In genomic region chr15:12007971-12008800, GRCm38 (mm10) we compare ENCODE assay signal across 16 mouse cellular contexts. TPM values are rescaled to one million over a fixed set of nuclear protein-coding genes. Genes with fewer than 3 reads are reported as not detected.
A peak's percentile ranks its signal among the peaks of the same experiment; 100 is the strongest.
DNase-seq lines count a peak whose midpoint lies in the region; ATAC-seq and TF ChIP-seq lines count a peak whose summit lies in the region.
"Had no signal": no experiment of that assay in that cellular context is flagged by ENCODE, and none has a peak within 500 bp of the region (broad histone marks: within the 10 kb centered on the region; RNA-seq: fewer than 3 reads in every experiment).

No protein-coding gene starts in this region.

- TF ChIP-seq POLR2A in thymus, adult 2 months (IDR thresholded peaks at IDR 0.05; ENCODE audit: control insufficient read depth, extremely low read depth, insufficient read depth, low read length, poor library complexity), result no peak
- TF ChIP-seq POLR2A in MEL (IDR thresholded peaks at IDR 0.05; ENCODE audit: control insufficient read depth in 1 of 2, insufficient read depth in 1 of 2, low read depth in 1 of 2, low read length in 2 of 2, poor library complexity in 1 of 2), result no peak

- no peak overlapping the region for H3K4me3 ChIP-seq in thymus, adult 2 months (ENCODE audit: control insufficient read depth, insufficient read depth, low read length)
- H3K4me3 ChIP-seq in MEL (ENCODE audit: control insufficient read depth in 1 of 2, insufficient read depth in 1 of 2, low read depth in 2 of 2, low read length in 2 of 2), result no peak overlapping the region
- H3K4me3 ChIP-seq: embryonic facial prominence, embryonic 10.5 days; forebrain, embryonic 12.5 days; hindbrain, embryonic 10.5 days; liver, embryonic 13.5 days; midbrain, embryonic 12.5 days had no signal

- no peaks in the 10 kb centered on the region for H3K36me3 ChIP-seq in thymus, adult 2 months (ENCODE audit: control insufficient read depth, insufficient read depth, low read length)
- H3K36me3 ChIP-seq in MEL (ENCODE audit: control insufficient read depth in 1 of 2, insufficient read depth in 2 of 2, low read length in 2 of 2), result peaks cover 0 to 18% of the 10 kb centered on the region in 2 experiments; a peak in 2 of 4 replicates
- H3K36me3 ChIP-seq: embryonic facial prominence, embryonic 10.5 days; forebrain, embryonic 12.5 days; hindbrain, embryonic 10.5 days; liver, embryonic 13.5 days; midbrain, embryonic 12.5 days had no signal

- no peak overlapping the region for H3K9ac ChIP-seq in MEL (ENCODE audit: control insufficient read depth, low read depth, low read length, poor library complexity, severe bottlenecking)
- H3K9ac ChIP-seq: forebrain, embryonic 12.5 days; liver, embryonic 13.5 days; midbrain, embryonic 12.5 days had no signal

- no peak for TF ChIP-seq CTCF in thymus, adult 2 months (IDR thresholded peaks at IDR 0.05; ENCODE audit: borderline replicate concordance, control insufficient read depth, extremely low read depth, insufficient read depth, low read length, poor library complexity)
- TF ChIP-seq CTCF in MEL (IDR thresholded peaks at IDR 0.05 in 2 of 3, conservative IDR thresholded peaks at IDR 0.05 in 1 of 3; ENCODE audit: control insufficient read depth in 1 of 3, insufficient read depth in 1 of 3, low read depth in 2 of 3, low read length in 3 of 3, poor library complexity in 1 of 3, severe bottlenecking in 1 of 3), result peak; percentile 32 to 52 (median 50); a peak in 5 of 6 replicates

- no peaks in the 10 kb centered on the region for H3K79me2 ChIP-seq in MEL (ENCODE audit: control insufficient read depth, insufficient read depth, low read length, poor library complexity)

- peak; percentile 19 for DNase-seq in thymus, adult 2 months
- DNase-seq in thymus, adult 18-20 months, result no peak
- DNase-seq in MEL (ENCODE audit: low read depth, low spot score), result peak; percentile 80
- DNase-seq in left cerebral cortex, postnatal 4 days, result no peak
- DNase-seq in heart, postnatal 25 days (ENCODE audit: low spot score), result no peak
- DNase-seq: cerebellum, adult 8-10 months; gastrocnemius, postnatal 36 days; kidney, postnatal 10 days; liver, embryonic 13.5 days; spleen, adult 18-20 months had no signal

- TF ChIP-seq EP300 in MEL (IDR thresholded peaks at IDR 0.05; ENCODE audit: low read depth in 1 of 2, low read length in 2 of 2), result peak in 1 of 2 experiments; percentile 42; a peak in 3 of 4 replicates

- H3K27ac ChIP-seq in thymus, adult 2 months (ENCODE audit: control insufficient read depth, insufficient read depth, low read length), result no peak overlapping the region
- H3K27ac ChIP-seq in MEL (ENCODE audit: control insufficient read depth, low read depth, low read length), result 0 out of 2 replicates have a peak overlapping the region, but pooled peaks have one; percentile 16
- H3K27ac ChIP-seq: embryonic facial prominence, embryonic 10.5 days; forebrain, embryonic 12.5 days; hindbrain, embryonic 10.5 days; liver, embryonic 13.5 days; midbrain, embryonic 12.5 days had no signal

- intact Hi-C loops in left cerebral cortex, postnatal 4 days (cut with DNase I), result no loop called here
- intact Hi-C loops in heart, postnatal 25 days (cut with DNase I), result no loop called here

- no peaks in the 10 kb centered on the region for H3K9me3 ChIP-seq in MEL (replicated peaks; ENCODE audit: insufficient read depth, low read length)
- H3K9me3 ChIP-seq: embryonic facial prominence, embryonic 10.5 days; forebrain, embryonic 12.5 days; hindbrain, embryonic 10.5 days; liver, embryonic 13.5 days; midbrain, embryonic 12.5 days had no signal

- peaks cover 21% of the 10 kb centered on the region for H3K4me1 ChIP-seq in thymus, adult 2 months (replicated peaks; ENCODE audit: control insufficient read depth, insufficient read depth, low read length)
- H3K4me1 ChIP-seq in MEL (ENCODE audit: control insufficient read depth in 1 of 2, insufficient read depth in 2 of 2, low read length in 2 of 2), result peaks cover 5 to 26% of the 10 kb centered on the region in 2 experiments
- H3K4me1 ChIP-seq: forebrain, embryonic 12.5 days; midbrain, embryonic 12.5 days had no signal

- TF ChIP-seq RAD21 in MEL (IDR thresholded peaks at IDR 0.05; ENCODE audit: low read depth, low read length), result peak; percentile 20

- H3K27me3 ChIP-seq in thymus, adult 2 months (ENCODE audit: control insufficient read depth, insufficient read depth, low read length), result no peaks in the 10 kb centered on the region
- H3K27me3 ChIP-seq in MEL (ENCODE audit: control insufficient read depth in 1 of 2, insufficient read depth in 2 of 2, low read length in 2 of 2), result peaks cover 1 to 5% of the 10 kb centered on the region in 2 experiments
- H3K27me3 ChIP-seq: forebrain, embryonic 12.5 days; midbrain, embryonic 12.5 days had no signal

- peak; percentile 63 for ATAC-seq in megakaryocyte progenitor cell, adult 5-6 weeks (replicated peaks; ENCODE audit: poor library complexity)
- no peak for ATAC-seq in frontal cortex, adult (ENCODE audit: low TSS enrichment)

- 45% methylated on average over 13 of the region's 13 CpGs for WGBS in thymus, adult 2 months

TF ChIP-seq in MEL, 35 proteins besides CTCF, POLR2A, EP300 and RAD21:
- TF ChIP-seq RCOR1 (IDR thresholded peaks at IDR 0.05; ENCODE audit: low read depth, low read length) (peak; percentile 76), USF2 (IDR thresholded peaks at IDR 0.05; ENCODE audit: borderline replicate concordance in 1 of 2, insufficient read depth in 1 of 2, low read depth in 1 of 2, low read length in 2 of 2) (no peak), MAZ (IDR thresholded peaks at IDR 0.05; ENCODE audit: low read depth, low read length) (no peak), MAFK (IDR thresholded peaks at IDR 0.05; ENCODE audit: borderline replicate concordance, low read depth, low read length) (no peak), ELF1 (IDR thresholded peaks at IDR 0.05; ENCODE audit: low read depth, low read length) (no peak), GABPA (IDR thresholded peaks at IDR 0.05; ENCODE audit: low read depth, low read length) (no peak), E2F4 (IDR thresholded peaks at IDR 0.05; ENCODE audit: borderline replicate concordance, low read depth, low read length) (no peak), MAX (IDR thresholded peaks at IDR 0.05; ENCODE audit: low read length) (no peak; the same call in 1 of the 2 replicates), ZNF384 (IDR thresholded peaks at IDR 0.05; ENCODE audit: low read depth, low read length) (peak; percentile 68; the same call in 1 of the 2 replicates), SMC3 (IDR thresholded peaks at IDR 0.05; ENCODE audit: low read depth, low read length) (no peak), BHLHE40 (IDR thresholded peaks at IDR 0.05; ENCODE audit: borderline replicate concordance, low read depth, low read length) (peak; percentile 26; the same call in 1 of the 2 replicates), TBP (IDR thresholded peaks at IDR 0.05; ENCODE audit: low read depth, low read length) (no peak), CHD1 (IDR thresholded peaks at IDR 0.05; ENCODE audit: low read depth, low read length) (no peak), ZMIZ1 (IDR thresholded peaks at IDR 0.05; ENCODE audit: low read depth, low read length) (no peak), MXI1 (IDR thresholded peaks at IDR 0.05; ENCODE audit: low read depth, low read length) (0 out of 2 replicates have a peak, but pooled peaks have one; percentile 21), POLR2AphosphoS5 (IDR thresholded peaks at IDR 0.05; ENCODE audit: borderline replicate concordance, low read depth, low read length) (no peak), NELFE (IDR thresholded peaks at IDR 0.05; ENCODE audit: low read depth, low read length) (no peak), HCFC1 (IDR thresholded peaks at IDR 0.05; ENCODE audit: low read depth, low read length) (no peak), ZC3H11A (IDR thresholded peaks at IDR 0.05; ENCODE audit: low read depth, low read length) (no peak), ZKSCAN1 (IDR thresholded peaks at IDR 0.05; ENCODE audit: low read depth, low read length) (no peak), TCF12 (IDR thresholded peaks at IDR 0.05; ENCODE audit: low read depth, low read length) (no peak), JUND (IDR thresholded peaks at IDR 0.05; ENCODE audit: low read depth, low read length) (no peak), TAL1 (IDR thresholded peaks at IDR 0.05; ENCODE audit: low read length) (no peak), MEF2A (IDR thresholded peaks at IDR 0.05; ENCODE audit: extremely low read depth, insufficient replicate concordance, low read depth, low read length, poor library complexity, severe bottlenecking) (peak; percentile 73; the same call in 1 of the 2 replicates), UBTF (IDR thresholded peaks at IDR 0.05; ENCODE audit: borderline replicate concordance, insufficient read depth, low read depth, low read length) (no peak), POLR2AphosphoS2 (IDR thresholded peaks at IDR 0.05; ENCODE audit: low read length) (no peak), CHD2 (IDR thresholded peaks at IDR 0.05; ENCODE audit: low read length) (no peak), NRF1 (IDR thresholded peaks at IDR 0.05; ENCODE audit: insufficient read depth, low read depth, low read length, poor library complexity, severe bottlenecking) (no peak), SIN3A (IDR thresholded peaks at IDR 0.05; ENCODE audit: low read length) (peak; percentile 39; the same call in 1 of the 2 replicates), ETS1 (IDR thresholded peaks at IDR 0.05; ENCODE audit: low read depth, low read length) (peak; percentile 91), USF1 (IDR thresholded peaks at IDR 0.05; ENCODE audit: low read depth, low read length) (no peak), KAT2A (conservative IDR thresholded peaks at IDR 0.05; ENCODE audit: low read depth, low read length) (no peak), MYC (IDR thresholded peaks at IDR 0.05; ENCODE audit: low read depth, low read length) (no peak), GATA1 (IDR thresholded peaks at IDR 0.05; ENCODE audit: low read depth, low read length) (peak; percentile 85), MYB (IDR thresholded peaks at IDR 0.05; ENCODE audit: low read depth, low read length) (no peak)

RNA-seq across cellular contexts. Expression of gene Sub1, which starts 11.4 kb away (rescaled TPM):
- 12.7 and 12.9 TPM in 2 replicates for polyA plus RNA-seq in thymus, adult 2 months (2012; rRNA removed)
- 369 and 372 TPM in 2 replicates for total RNA-seq in MEL (2012; rRNA removed)
- polyA plus RNA-seq in MEL (2012; ENCODE audit: insufficient read depth in 1 of 2, insufficient read length in 2 of 2, low read depth in 1 of 2, low replicate concordance in 2 of 2, missing spikeins in 1 of 2), result 100 to 1,000 TPM in 1 of 2 experiments, not detected in 1; 710 TPM
- total RNA-seq in megakaryocyte progenitor cell, adult 5-6 weeks (2015), result 615 and 783 TPM in 2 replicates
- total RNA-seq in megakaryocyte progenitor cell, adult 5-6 weeks (2017), result 811 and 824 TPM in 2 replicates
- total RNA-seq in left cerebral cortex, postnatal 4 days (2021), result 100 to 1,000 TPM; 291 to 292 TPM
- 10 to 100 TPM; 73.6 to 82.5 TPM for total RNA-seq in heart, postnatal 25 days (2021)

Comparison
In these comparisons a context has a peak if more than half of its experiments do, and no peak if none do; other contexts are left out.
1. DNase-seq: peak in thymus, adult 2 months (single experiment) and MEL (single experiment); none in thymus, adult 18-20 months (0 of 2), left cerebral cortex, postnatal 4 days (single experiment) and heart, postnatal 25 days (single experiment).